Mouse (Mus musculus): Measurements from ENCODE around the gene Tbrg1. TPM values are rescaled to one million over a fixed set of nuclear protein-coding genes. Genes with fewer than 3 reads are reported as not detected.

The Tbrg1 gene
- polyA plus RNA-seq, 1 experiment from 2014 or later, result 59.7 TPM

DNA sequence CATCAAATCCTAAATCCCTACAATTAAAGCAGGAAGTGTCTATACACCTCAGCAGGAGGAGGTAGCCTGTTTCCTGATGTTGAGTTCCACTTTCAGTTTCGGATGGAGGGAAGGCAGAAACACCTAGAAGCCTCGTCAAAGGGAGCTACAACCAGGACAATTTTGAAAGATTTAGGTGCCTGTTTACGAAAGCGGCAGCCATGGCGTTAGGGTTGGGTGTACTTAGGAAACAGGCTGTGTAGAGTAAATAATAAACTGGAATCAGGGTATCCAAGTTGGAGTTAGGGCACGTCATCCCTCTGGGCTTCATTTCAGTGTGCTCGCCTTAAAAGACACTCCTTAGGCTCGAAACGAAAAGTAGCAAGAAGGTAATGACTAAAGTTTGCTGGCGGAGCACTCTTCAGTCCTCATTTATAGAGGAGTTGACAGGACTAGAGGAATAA lies 652 bp downstream of the Tbrg1 start:
- TF ChIP-seq CTCF (IDR thresholded peaks at IDR 0.05; ENCODE audit: low read depth), result no peak
- no peak for TF ChIP-seq EP300 (IDR thresholded peaks at IDR 0.05; ENCODE audit: low read depth)
- Histone ChIP-seq H3K9ac (replicated peaks) (peak overlapping the region; percentile 85), H3K4me3 (ENCODE audit: low read depth, low read length) (peak overlapping the region; percentile 81), H3K4me1 (ENCODE audit: insufficient read depth) (no peaks in the 10 kb centered on the region), H3K27ac (ENCODE audit: low read depth) (peak overlapping the region; percentile 94), H3K9me3 (ENCODE audit: low read length) (no peaks in the 10 kb centered on the region), H3K4me2 (ENCODE audit: low read depth, low read length) (peak overlapping the region; percentile 74), H3K36me3 (replicated peaks; ENCODE audit: insufficient read depth, low read length) (peaks cover 29% of the 10 kb centered on the region), H3K27me3 (ENCODE audit: insufficient read depth, low read length) (no peaks in the 10 kb centered on the region)
- peak; percentile 27 for DNase-seq
- ATAC-seq, result peak; percentile 48
- 0% methylated on average over 10 of the region's 10 CpGs for WGBS (ENCODE audit: insufficient replicate concordance)

DNA sequence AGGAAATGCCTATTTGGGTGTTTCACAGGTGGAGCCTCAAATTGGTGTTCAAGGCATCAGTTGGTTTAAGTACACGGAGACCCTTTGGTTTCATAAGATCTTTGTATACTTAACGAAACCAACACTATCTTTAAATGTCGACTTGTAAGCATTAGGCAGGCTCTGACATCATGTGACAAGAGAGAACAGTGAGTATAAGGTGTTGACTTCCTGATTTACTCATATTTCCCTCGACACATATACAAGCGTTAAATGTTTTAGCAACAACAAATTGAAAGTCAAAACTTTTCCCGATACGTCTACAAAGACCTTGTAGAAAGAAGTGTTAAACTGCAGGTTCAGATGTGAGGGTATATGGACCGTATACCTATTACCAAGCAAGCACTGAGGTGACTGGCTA lies 1.2 kb downstream of the Tbrg1 start:
- peaks cover 34% of the 10 kb centered on the region for H3K36me3 ChIP-seq (replicated peaks; ENCODE audit: insufficient read depth, low read length)
- peak overlapping the region; percentile 74 for H3K4me2 ChIP-seq (ENCODE audit: low read depth, low read length)
- H3K27me3 ChIP-seq (ENCODE audit: insufficient read depth, low read length), result no peaks in the 10 kb centered on the region
- H3K9me3 ChIP-seq (ENCODE audit: low read length), result no peaks in the 10 kb centered on the region
- peak overlapping the region; percentile 94; the same call in 1 of the 2 replicates for H3K27ac ChIP-seq (ENCODE audit: low read depth)
- peak overlapping the region; percentile 81 for H3K4me3 ChIP-seq (ENCODE audit: low read depth, low read length)
- ATAC-seq (peak; percentile 1; the same call in 1 of the 2 replicates), DNase-seq (no peak)
- peak overlapping the region; percentile 85 for H3K9ac ChIP-seq (replicated peaks)
- whole genome bisulfite sequencing (ENCODE audit: insufficient replicate concordance), result 37% methylated on average over 8 of the region's 8 CpGs
- no peak for TF ChIP-seq EP300 (IDR thresholded peaks at IDR 0.05; ENCODE audit: low read depth)
- TF ChIP-seq CTCF (IDR thresholded peaks at IDR 0.05; ENCODE audit: low read depth), result no peak
- no peaks in the 10 kb centered on the region for H3K4me1 ChIP-seq (ENCODE audit: insufficient read depth)

DNA sequence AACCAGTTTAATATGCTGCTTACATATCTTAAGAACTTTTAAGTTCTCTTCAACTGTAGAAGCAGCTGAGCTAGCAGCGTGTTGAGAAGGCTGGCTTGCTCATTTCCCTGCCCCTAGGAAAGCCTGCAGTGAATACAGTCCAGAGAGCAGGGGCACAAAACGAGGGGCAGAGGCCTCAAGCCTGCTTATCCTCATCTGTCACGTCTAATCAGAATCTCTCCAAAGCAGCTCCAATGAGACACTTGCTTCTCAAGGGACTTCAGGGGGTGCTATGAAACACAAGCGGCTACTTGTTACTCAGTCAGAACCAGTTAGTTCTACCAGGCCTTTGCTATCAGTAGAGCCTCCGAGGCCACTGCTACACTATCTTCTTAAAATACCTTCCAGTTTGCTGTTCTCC lies 3.3 kb downstream of the Tbrg1 start:
- Histone ChIP-seq H3K36me3 (replicated peaks; ENCODE audit: insufficient read depth, low read length) (peaks cover 56% of the 10 kb centered on the region), H3K27me3 (ENCODE audit: insufficient read depth, low read length) (no peaks in the 10 kb centered on the region), H3K4me2 (ENCODE audit: low read depth, low read length) (no peak overlapping the region), H3K4me3 (ENCODE audit: low read depth, low read length) (no peak overlapping the region), H3K9ac (replicated peaks) (no peak overlapping the region), H3K9me3 (ENCODE audit: low read length) (no peaks in the 10 kb centered on the region), H3K4me1 (ENCODE audit: insufficient read depth) (no peaks in the 10 kb centered on the region), H3K27ac (ENCODE audit: low read depth) (no peak overlapping the region)
- 83% methylated on average over 5 of the region's 5 CpGs for WGBS (ENCODE audit: insufficient replicate concordance)
- DNase-seq, result no peak
- ATAC-seq, result no peak
- TF ChIP-seq EP300 (IDR thresholded peaks at IDR 0.05; ENCODE audit: low read depth) (no peak), CTCF (IDR thresholded peaks at IDR 0.05; ENCODE audit: low read depth) (no peak)

DNA sequence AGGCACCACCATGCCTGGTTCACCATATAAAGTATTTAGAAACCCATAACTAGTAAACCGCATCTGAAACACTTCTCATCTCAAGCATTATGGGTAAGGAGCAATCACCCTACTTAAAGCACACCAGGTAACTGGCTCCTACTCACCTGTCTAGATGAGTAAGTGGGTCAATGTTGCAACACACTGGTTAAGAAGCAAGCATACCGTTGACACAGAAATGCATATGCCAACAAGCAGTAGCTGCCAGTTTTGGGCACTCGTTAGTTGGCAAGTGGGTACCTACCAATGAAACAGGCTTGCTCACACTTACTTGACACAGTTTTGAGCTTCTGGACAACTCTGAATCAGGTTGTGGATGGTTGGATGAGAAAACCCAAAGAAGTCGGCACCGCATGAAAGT lies 6.5 kb downstream of the Tbrg1 start:
- Histone ChIP-seq H3K4me3 (ENCODE audit: low read depth, low read length) (no peak overlapping the region), H3K27me3 (ENCODE audit: insufficient read depth, low read length) (no peaks in the 10 kb centered on the region), H3K27ac (ENCODE audit: low read depth) (no peak overlapping the region), H3K9me3 (ENCODE audit: low read length) (no peaks in the 10 kb centered on the region), H3K9ac (replicated peaks) (no peak overlapping the region), H3K4me2 (ENCODE audit: low read depth, low read length) (no peak overlapping the region), H3K4me1 (ENCODE audit: insufficient read depth) (no peaks in the 10 kb centered on the region), H3K36me3 (replicated peaks; ENCODE audit: insufficient read depth, low read length) (peaks cover 76% of the 10 kb centered on the region)
- DNase-seq, result no peak
- ATAC-seq, result no peak
- WGBS (ENCODE audit: insufficient replicate concordance), result 87% methylated on average over 5 of the region's 5 CpGs
- no peak for TF ChIP-seq CTCF (IDR thresholded peaks at IDR 0.05; ENCODE audit: low read depth)
- no peak for TF ChIP-seq EP300 (IDR thresholded peaks at IDR 0.05; ENCODE audit: low read depth)

DNA sequence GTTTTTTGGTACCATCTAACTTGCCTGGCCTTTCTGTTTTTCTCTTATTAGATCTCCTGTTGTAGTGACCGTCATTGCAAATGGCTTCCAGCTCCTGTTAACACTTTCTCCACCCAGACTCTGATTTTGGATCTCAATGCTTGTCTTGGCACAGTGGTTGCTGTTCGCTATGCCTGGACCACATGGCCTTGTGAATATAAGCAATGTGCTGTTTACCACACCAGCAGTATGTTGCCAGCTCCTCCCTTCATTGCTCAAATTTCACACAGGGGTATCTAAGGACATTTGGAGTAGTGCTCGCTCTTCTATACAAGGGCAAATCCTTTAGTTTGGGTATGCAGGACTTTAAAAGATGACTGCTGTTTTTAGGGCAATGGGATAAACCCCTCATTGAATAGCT lies 10.9 kb downstream of the Tbrg1 start:
- H3K4me1 ChIP-seq (ENCODE audit: insufficient read depth), result no peaks in the 10 kb centered on the region
- H3K4me3 ChIP-seq (ENCODE audit: low read depth, low read length), result no peak overlapping the region
- no peak overlapping the region for H3K9ac ChIP-seq (replicated peaks)
- H3K27ac ChIP-seq (ENCODE audit: low read depth), result no peak overlapping the region
- no peak for TF ChIP-seq EP300 (IDR thresholded peaks at IDR 0.05; ENCODE audit: low read depth)
- TF ChIP-seq CTCF (IDR thresholded peaks at IDR 0.05; ENCODE audit: low read depth), result no peak
- peaks cover 47% of the 10 kb centered on the region for H3K36me3 ChIP-seq (replicated peaks; ENCODE audit: insufficient read depth, low read length)
- no peaks in the 10 kb centered on the region for H3K27me3 ChIP-seq (ENCODE audit: insufficient read depth, low read length)
- WGBS (ENCODE audit: insufficient replicate concordance), result 79% methylated on average over 3 of the region's 3 CpGs
- DNase-seq (no peak), ATAC-seq (no peak)
- H3K4me2 ChIP-seq (ENCODE audit: low read depth, low read length), result no peak overlapping the region
- H3K9me3 ChIP-seq (ENCODE audit: low read length), result no peaks in the 10 kb centered on the region

DNA sequence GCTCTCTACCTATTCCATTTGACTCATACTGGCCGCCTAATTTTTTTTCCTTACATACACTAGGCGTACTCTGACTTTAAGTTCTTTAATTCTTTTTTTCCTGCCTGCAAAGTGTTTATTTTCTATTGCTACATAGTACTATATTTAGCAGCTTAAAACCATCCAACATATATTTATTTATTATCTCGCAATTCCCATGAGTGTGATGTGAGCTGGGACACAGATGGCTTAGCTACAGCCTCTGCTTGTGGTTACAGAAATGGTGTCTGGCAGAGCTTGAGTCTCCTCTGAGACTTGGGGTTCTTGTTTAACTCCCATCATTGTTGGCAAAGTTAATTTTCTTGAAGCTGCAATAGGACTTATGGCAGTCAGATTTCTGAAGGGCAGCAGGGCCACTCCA lies 18.4 kb downstream of the Tbrg1 start:
- Histone ChIP-seq H3K4me2 (ENCODE audit: low read depth, low read length) (no peak overlapping the region), H3K27ac (ENCODE audit: low read depth) (no peak overlapping the region), H3K4me3 (ENCODE audit: low read depth, low read length) (no peak overlapping the region), H3K36me3 (replicated peaks; ENCODE audit: insufficient read depth, low read length) (0 out of 2 replicates have a peak, but pooled peaks cover 2% of the 10 kb centered on the region), H3K9ac (replicated peaks) (no peak overlapping the region), H3K9me3 (ENCODE audit: low read length) (no peaks in the 10 kb centered on the region), H3K4me1 (ENCODE audit: insufficient read depth) (no peaks in the 10 kb centered on the region), H3K27me3 (ENCODE audit: insufficient read depth, low read length) (no peaks in the 10 kb centered on the region)
- ATAC-seq (no peak), DNase-seq (no peak)
- no peak for TF ChIP-seq CTCF (IDR thresholded peaks at IDR 0.05; ENCODE audit: low read depth)
- no peak for TF ChIP-seq EP300 (IDR thresholded peaks at IDR 0.05; ENCODE audit: low read depth)
- 74% methylated on average over 3 of the region's 3 CpGs for WGBS (ENCODE audit: insufficient replicate concordance)
